Mouse (Mus musculus): ENCODE results near the gene Stk39.

The Stk39 gene

DNA sequence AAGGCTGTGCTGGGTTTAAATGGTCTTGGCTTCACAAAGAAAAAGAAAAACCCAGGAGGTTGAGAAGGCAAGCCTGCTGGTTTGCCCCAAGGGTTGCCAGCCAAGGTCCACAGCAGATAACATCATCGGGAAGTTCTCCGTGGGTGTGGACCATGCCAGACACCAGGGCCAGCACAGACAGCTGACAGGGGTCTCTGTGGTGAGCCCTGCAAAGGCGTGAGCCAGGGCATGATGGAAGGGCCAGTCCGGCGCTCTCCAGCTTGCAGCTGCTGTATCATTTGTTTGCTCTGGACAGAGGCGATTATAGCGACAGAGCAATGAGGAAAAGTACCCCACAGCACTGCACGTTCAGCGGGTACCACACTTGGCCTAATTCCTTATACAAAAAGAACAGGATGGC is 126.8 kb downstream of the Stk39 start:
- no peak for DNase-seq (ENCODE audit: low spot score in 2 of 2)

DNA sequence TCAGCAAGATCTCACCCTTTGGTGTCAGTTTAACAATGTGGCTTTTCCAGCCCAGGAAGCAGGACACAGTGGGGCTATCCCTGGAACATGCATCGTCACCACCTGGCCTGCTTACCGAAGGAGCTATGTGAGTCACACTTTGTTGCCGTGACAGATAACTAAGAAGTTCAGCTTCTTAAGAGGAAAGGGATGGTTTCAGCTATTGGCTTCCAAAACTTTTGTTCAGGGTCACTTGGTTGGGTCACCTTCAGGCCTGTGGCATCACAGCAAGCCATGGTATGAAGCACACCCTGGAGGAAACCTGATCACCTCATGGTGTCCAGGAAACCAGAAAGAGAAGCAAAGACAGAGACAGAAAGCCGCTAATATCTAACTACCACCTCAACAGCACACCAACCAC is 128.3 kb downstream of the Stk39 start:
- DNase-seq (ENCODE audit: low spot score in 2 of 2): no peak

DNA sequence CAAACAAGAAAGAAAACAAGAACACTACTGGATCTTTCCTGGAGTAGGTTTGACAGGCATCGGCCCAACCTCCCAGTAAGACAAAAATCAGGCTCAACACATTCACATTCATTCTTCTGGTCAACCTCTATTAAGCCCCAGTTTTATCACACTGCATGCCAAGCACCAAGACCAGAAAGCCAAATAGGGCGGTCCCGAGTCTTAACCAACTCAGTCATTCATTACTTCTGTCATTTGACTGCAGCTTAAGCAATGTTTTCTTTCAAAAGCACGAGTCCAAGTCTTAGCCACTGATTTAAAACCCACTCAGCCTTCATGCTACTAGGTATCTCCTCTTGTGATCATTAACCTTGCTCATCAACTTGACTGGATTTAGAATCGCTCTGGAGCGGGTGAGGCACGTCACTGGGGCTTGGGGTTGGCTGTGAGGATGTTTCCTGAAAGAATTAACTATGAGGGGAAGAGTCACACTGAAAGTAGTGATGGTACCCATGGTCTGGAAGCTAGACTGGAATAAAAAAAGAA is 129.9 kb downstream of the Stk39 start:
- no peak for DNase-seq (ENCODE audit: low spot score in 2 of 2)

DNA sequence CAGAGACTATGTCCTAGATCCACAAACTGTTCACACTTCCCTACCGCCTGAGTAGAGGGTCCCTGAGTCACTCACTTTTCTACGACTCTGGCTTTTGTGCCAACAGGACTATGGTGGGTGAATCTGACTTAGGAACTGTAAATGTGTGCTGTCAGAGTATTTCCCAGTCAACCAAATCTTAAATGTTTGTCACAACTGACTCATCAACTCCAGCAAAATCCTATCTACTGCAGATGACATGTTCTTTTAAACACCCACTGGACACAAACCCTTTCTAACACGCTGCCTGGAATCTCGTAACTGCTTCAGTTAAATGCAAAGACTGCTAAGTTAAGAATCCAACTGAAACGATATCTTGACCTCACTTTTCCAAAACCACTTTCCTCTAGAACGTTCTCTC is 135.2 kb downstream of the Stk39 start:
- DNase-seq (ENCODE audit: low spot score in 2 of 2): no peak

DNA sequence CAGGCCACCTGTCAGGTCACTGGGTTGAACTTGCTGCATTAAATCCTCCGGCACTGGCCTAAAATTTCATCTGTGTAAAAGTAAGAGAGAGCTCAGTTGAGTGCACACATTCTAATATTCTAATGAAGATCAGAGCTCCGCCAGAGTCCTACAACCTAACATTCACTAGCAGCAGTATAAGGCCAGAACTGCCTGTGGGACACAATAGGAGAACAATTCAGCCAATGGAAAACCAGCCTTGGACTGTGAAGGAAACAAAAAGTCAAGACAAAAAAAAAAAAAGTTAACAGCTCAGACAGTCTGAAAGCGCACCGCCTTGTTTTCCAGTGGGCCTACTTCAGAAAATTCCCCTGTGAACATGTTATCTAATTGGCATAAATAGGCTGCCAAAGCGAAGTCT is 137.1 kb downstream of the Stk39 start:
- DNase-seq (ENCODE audit: low spot score in 2 of 2): no peak

DNA sequence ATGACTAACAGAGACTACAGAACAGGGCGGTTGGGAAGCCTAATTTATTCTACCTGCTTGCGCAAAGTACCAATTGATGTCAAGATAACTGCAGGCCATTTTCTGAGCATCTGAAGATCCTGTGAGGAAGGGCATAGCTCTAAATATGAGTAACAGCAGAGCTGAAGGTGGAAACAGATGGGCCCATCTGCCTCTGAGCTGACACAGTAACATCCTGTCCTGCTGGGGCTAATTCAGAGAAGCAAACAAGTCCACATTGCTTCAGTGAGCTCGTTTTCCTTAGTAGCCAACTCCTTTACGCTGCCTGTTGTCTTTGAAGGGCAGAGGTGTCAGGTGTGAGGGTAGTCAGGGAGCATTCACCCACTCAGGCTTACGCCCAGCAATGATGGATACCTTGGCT is 146.8 kb downstream of the Stk39 start:
- DNase-seq (ENCODE audit: low spot score in 2 of 2): no peak

DNA sequence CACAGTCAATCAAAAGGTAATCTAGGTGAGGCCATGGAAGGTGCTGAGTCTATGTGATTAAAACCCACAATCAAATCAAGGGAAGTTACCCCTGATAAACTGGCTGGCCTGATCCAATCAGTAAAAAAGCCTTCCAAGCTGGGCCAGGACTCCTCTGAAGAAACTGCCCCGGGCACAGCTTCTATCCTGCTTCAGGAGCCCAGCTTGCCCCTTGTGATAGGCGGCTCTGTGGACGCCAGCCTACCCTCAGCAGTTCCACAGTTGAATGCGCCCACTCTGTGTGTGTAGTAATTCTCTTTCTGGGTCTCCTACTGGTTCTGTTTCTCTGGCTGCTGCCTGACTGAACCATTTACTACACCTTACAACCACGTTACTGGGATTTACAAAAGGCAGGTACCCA is 150.8 kb downstream of the Stk39 start:
- DNase-seq (ENCODE audit: low spot score in 2 of 2): no peak

DNA sequence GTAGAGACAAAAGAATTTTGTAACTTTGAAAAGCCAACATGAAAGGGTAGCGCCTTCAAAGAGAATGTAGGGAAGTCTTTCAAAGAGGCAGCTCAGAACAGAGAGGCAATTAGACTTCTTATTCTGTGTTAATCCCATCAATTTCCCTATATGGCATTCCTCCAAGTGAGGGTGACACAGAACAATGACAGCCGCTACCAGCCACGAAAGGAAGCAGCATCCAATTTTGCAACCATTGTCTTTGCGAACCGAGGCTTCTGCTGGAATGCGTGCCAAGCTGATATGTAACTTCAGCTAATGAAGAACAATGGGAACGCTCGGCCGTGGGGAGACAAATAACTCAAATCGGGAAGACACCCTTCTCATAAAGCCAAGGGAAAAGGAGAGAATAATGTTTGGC is 151.4 kb downstream of the Stk39 start:
- DNase-seq (ENCODE audit: low spot score in 2 of 2): no peak

DNA sequence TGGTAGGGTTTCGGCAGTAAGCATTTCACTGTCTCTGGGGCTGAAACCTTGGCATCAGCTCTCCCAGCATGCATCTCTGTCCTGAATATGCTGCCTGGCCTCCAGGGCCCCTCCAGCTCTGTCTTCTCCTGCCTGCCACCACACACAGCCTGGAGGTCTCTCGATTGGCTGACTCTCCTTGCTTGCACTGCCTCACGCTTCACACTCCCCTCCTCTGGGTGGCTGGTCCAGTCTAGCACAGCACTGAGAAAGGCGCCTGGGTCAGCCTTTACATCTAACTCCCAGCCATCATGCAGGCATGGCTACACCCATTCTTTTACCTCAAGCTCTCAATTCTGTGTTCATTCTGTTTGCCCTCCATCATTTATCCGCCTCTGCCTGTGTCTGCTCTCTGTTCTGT is 153.6 kb downstream of the Stk39 start:
- DNase-seq (ENCODE audit: low spot score in 2 of 2): no peak

DNA sequence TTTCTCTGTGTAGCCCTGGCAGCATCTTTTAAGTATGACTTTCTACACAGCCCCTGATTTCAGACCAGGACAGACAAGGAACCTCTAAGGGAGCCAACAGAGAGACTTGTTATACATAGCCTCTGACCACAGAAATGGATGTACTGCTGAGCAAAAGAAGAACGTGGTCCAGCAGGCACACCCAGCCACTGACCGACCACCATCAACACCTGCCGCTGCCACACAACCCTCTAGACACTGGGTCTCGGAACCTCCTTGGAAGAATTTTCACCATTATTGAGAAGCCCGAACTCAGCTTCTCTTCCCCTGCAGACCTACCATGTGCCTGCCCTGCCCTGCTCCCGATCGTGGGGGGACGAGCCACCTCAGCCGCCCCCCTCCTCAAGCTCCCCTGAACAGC is 154.2 kb downstream of the Stk39 start:
- DNase-seq (ENCODE audit: low spot score in 2 of 2): no peak

DNA sequence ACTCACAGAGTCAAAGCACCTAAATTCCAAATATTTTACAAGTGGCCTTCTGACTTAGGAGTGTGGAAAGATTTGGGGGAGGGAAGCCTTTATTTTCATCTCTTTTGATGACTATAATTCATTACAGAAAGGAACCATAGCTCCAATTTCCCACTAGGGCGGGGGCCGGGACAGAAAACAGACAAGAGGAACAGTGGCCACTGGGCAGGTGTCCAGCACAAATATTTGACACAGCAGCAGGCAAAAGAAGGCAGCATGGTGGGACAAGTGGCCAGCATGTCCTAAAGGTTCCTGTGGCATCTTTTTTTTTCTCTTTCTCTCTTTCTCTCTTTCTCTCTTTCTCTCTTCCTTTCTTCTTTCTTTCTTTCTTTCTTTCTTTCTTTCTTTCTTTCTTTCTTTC is 154.6 kb downstream of the Stk39 start:
- DNase-seq (ENCODE audit: low spot score in 2 of 2): no peak

DNA sequence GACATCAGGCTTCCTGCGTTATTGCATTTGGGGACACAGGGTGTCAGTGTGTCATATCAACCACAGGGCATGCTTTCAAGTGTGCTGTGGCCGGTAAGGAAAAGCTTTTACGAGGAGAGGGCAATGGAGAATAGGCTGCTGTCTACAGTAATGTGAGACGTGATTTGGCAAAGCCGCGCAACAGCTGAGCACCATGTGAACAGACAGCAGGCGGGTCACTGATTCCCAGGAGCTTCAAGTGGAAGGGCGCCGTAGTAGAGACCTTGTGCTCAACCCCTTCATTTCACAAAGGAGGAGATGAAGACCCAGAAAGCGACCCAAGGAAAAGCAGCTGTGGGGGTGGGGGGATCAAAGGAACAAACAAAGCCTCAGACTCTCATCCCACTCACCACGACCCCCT is 156.8 kb downstream of the Stk39 start:
- DNase-seq (ENCODE audit: low spot score in 2 of 2): no peak

DNA sequence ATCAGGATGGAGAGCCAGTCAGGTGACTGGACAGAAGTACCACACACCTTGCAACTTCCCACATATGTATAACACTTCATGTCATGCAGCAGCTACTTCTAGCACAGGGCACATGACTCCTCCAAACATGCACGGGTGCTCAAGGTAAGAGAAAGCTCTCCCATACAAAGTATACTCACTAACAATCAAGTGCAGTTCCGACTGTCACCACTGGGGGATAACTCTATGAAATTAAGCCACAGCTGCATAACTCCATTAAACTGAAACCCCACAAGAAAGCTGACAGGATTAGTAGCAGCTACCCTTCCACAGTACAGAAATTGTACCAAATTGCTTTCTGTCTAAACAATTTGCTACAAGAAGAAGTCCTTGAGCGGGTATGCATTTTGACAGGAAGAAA is 161.9 kb downstream of the Stk39 start:
- DNase-seq (ENCODE audit: low spot score in 2 of 2): no peak

DNA sequence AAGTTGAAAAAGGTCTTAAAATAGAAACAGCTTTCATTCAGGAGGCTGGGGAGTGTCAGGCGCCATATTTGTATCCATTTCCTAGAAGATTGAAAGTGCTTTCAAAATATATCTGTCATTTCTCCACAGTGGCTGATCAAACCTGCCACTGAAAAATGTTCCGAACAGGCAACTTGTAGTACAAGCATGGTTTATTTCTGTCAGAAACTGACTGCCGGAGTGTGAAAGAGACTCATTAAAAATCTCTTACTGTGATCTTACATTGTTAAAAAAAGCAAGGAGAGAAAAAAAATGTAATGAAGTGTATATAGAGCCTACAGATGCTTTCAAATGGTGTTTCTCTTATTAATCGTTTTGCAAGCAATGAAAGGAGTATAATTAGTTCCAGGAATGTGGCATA is 165.5 kb downstream of the Stk39 start:
- no peak for DNase-seq (ENCODE audit: low spot score in 2 of 2)

DNA sequence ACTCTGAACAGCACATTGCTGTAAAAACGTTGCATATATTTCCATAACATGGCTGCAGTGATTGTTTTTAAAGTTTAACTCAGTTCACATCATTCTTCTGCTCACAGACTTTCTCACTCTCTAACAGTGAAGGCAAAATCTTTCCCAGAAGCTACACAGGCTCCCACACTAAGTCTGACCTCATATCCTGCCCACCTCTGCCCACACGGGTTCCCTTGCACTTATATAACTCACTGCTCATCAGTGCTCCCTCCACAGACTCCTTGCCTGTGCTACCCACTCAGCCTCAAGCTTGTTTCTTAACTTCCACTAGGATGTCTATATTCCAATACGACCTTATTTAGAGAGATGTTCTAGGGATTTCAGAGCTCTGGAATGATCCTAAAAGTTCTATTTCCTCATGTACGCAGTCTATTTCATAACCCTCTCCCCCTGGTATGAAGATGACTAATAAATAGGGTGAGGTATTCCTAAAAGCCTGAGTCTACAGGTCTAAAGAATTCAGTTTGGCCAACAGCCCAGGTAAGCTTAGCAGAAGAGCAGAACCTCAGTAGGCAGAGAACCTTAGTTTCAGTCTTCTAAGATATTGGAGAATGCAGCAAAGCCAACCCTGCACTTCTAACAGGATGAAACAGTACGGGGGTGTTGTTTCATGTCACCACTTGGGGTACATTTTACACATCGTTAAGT is 167.2 kb downstream of the Stk39 start:
- DNase-seq (ENCODE audit: low spot score in 2 of 2): no peak

DNA sequence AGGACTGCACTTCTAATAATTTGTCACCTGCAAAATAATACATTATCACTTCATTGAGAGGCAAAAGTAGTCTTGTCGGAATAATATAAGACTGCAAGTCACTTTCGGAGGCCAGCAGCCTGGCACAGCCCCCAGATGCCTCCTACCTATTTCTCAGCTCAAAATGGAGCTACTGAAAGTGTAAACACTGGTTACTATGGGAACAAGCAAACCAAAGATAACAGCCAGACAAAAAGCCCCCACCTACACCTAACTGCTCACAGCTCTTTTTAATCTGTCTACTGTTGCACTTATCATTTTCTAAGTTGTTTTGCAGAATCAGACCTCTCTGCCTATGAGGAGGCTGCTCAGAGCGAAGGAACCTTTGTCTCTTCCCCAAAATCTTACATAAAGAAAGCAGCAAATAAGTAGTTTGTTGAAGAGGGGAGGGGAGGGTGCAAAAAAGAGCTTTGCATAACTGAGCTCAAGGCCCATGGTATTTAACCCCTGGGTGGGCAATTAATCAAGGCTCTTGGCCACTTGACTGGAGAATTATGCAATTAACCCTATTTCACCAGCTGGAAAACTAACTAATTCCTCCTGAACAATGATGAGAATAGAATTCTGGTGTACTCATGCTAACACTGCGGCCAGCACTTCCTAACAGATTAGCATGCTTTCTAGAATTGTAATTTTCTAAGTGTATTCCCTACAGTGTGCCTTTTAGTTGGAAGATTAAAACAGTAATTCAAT is 170.1 kb downstream of the Stk39 start:
- DNase-seq (ENCODE audit: low spot score in 2 of 2): no peak

DNA sequence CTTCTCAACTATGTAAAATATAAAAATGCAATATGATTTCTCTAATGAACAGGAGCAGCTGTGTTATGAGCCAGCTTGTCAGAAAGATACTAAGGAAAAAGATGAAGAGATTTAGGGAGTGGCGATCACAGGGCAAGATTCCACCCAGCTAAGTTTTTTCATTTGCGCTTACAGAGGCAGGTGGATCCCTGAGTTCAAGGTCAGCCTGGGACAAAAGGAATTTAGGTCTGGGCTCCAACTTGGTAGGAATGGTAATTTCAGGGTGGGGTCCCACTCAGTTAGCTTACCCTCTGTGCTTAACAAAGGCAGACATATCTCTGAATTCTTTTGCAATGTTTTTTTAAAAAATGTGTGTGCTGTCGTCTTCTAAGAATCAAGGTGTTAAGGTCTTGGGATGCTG is 173.7 kb downstream of the Stk39 start:
- DNase-seq (ENCODE audit: low spot score in 2 of 2): no peak

DNA sequence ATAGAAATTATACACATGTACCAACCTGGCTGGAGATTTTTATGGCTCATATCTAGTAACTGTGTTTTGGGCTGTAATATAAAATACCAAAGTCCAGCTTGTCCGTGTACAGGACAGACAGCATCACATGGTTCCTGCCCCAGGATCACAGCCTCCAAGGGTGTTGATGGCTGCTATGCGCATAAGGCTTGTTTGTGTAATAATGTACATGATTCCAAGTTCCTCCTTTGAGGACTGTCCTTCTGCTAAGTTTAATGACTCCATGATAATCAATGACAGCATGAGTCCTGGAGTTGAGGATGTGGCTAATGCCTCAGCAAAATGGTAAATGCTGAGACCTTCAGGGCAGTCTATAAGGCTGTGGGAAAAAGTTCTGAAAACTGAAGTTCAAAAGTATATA is 174.1 kb downstream of the Stk39 start:
- DNase-seq (ENCODE audit: low spot score in 2 of 2): no peak

DNA sequence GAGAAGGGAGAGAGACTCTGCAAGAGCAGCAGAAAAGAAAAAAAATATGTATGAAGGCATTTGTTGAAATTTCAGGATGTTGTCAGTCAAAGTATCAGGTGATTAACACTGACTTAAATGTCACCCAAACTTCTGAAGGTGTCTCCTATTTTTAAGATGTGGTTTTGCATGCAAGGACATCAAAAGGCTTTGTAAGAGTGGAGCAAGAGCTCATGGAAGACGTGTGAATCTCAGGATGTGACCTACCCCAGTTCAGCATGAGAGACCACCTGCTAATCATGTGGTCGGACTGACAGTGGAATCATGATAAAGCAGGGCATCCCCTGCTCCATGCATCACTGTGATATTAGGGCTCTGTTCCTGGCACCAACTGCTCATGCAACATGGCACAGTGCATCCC is 175.3 kb downstream of the Stk39 start:
- no peak for DNase-seq (ENCODE audit: low spot score in 2 of 2)

DNA sequence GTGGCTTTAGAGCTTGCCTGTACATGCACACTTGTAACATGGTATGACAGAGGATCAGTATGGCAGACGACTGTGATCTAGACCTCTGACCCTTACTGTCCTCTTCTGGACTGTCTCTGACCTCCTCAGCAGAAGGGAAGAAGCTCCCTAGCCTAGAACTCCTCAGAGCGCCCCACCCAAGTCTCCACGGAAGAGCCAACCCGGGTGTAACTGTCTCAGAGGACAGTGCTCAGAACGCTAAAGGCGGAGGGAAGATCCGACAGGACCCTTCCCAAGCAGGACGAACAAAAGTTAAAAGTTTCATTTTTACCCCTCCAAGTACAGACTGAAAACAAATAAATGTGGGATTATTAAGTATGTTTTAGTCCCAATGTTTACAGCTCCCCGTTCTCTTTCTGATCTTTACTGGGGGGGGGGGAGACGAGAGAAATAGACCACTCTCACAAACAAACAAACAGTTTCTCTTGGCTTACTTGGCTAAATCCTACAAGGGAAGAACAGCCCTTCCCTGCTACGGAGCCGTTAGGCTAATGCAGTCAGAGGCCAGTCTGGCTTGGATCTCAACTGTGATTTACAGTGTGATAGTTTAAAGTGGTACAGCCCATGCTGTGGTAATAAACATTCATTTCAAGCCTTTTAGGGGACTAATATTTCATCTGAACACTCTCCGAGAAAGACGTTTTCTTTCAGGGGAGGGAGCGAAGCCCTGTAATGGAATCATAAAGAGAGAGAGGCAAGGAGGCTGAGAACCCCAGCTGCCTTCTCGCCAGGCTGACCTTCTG is 179.3 kb downstream of the Stk39 start:
- no peak for DNase-seq (ENCODE audit: low spot score in 2 of 2)

DNA sequence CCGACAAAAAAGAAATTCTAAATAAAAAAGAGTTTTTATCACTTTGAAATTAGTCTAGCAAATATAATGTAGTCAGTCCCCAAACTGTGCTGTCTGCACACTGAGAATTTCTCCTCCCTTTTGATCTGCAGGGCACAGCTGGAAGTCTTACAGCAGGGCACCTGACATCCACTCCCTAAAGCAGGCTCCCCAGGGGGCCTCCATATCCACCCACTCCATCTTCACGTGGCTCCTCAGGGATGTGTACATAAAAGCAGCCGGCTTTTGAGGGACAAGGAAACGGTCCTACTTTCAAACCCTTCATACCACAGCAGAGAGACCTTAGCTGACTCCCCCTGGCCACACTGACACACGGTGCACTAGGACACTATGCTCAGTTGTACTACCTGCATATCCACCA is 180.2 kb downstream of the Stk39 start:
- no peak for DNase-seq (ENCODE audit: low spot score in 2 of 2)

DNA sequence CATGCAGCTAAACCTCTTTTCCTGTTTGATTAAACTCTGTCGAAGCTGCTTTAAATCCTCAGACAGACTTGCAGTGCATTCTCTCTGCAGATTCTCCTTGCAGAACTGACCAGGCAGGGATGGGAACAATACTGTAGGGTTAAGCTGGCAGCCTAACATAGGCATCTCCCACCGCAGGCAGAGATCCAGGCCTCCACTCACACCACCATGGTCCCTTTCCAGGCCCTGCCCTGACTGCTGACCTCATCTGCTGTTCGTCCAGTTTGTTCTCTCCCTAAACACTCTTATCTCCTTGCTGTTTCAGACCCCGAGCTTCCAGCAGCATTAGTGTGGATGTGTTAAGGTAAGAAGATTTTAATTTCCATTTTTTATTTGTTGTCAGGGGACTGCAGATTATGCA is 182.1 kb downstream of the Stk39 start:
- DNase-seq (ENCODE audit: low spot score in 2 of 2): no peak

DNA sequence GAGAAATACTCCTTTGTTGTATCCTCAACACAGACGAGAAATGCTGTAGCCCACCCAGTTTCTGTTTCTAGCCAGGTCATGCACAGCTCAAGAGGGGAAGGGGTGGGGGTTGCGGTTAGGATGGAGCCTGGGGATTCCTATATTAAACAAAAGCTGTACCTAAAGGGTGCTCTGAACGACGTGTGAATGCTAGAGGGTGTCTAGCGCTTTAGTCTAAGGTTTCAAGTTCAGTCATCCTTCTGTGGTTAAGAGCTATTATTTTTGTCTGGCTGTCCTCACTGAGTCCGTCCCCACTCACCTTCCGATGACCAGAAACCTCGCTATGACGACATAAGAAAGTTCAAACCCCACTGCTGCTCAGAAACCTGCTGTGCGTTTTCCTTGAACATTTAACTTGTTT is 182.9 kb downstream of the Stk39 start:
- DNase-seq (ENCODE audit: low spot score in 2 of 2): no peak
